Comparison of ENCODE assay signal across 16 mouse cellular contexts in the genomic region with DNA sequence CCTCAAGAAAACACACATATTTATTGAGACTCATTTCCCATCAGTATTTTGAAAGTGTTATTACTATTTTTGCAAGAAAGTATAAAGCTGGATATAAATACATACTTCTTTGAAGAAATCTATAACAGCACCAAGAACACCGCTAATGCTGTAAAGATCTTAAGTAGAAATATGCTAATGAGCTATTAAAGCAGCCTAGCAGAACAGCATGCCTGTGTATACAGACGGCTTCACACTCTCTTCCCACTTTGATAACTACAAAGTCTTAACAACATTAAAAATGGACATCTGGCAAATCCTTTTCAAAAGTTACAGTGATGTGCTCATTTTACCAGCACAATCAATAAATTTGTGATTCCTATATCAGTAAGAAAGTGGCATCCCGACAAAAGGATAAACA.
"Had no signal": no experiment of that assay in that cellular context is flagged by ENCODE, and none has a peak within 500 bp of the region (broad histone marks: within the 10 kb centered on the region; RNA-seq: fewer than 3 reads in every experiment).

No protein-coding gene starts in this region.

- H3K4me3 ChIP-seq: neural tube, embryonic 13.5 days; neural tube, embryonic 15.5 days; stomach, embryonic 15.5 days had no signal

- H3K4me2 ChIP-seq: neural tube, embryonic 13.5 days; neural tube, embryonic 15.5 days; stomach, embryonic 15.5 days had no signal

- H3K9ac ChIP-seq: neural tube, embryonic 13.5 days; neural tube, embryonic 15.5 days; stomach, embryonic 15.5 days had no signal

- H3K27ac ChIP-seq: neural tube, embryonic 13.5 days; neural tube, embryonic 15.5 days; stomach, embryonic 15.5 days; stomach, postnatal 0 days had no signal

- H3K36me3 ChIP-seq: neural tube, embryonic 13.5 days; neural tube, embryonic 15.5 days; stomach, embryonic 15.5 days had no signal

- H3K9me3 ChIP-seq: neural tube, embryonic 13.5 days; neural tube, embryonic 15.5 days; stomach, embryonic 15.5 days had no signal

- DNase-seq: retina, postnatal 1 day; right cerebral cortex, adult 18-20 months; right cerebral cortex, postnatal 14 days; right cerebral cortex, postnatal 25 days; right cerebral cortex, postnatal 4 days; spleen, adult 18-20 months; thymus, adult 18-20 months; thymus, adult 2 months; thymus, postnatal 14 days; thymus, postnatal 25 days; thymus, postnatal 36 days; thymus, postnatal 4 days had no signal

- H3K4me1 ChIP-seq: neural tube, embryonic 13.5 days; neural tube, embryonic 15.5 days; stomach, embryonic 15.5 days had no signal

- H3K27me3 ChIP-seq: neural tube, embryonic 15.5 days; stomach, embryonic 15.5 days had no signal
